Mouse (Mus musculus) heart, adult 2 months (tissue): Measurements from ENCODE around the gene Shc1. TPM values are rescaled to one million over a fixed set of nuclear protein-coding genes. Genes with fewer than 3 reads are reported as not detected.
A peak's percentile ranks its signal among the peaks of the same experiment; 100 is the strongest.

ENCODE experiments used
- DNase-seq, 2 experiments: peaks; one replicate each; pipeline ENCODE4 v3.0.0; 2021
- H3K27ac ChIP-seq: fragments of 200-600 bp; 2 replicates; pipeline ENCODE4 v1.8.1; 2022
- H3K27me3 ChIP-seq: fragments of 200-500 bp; 2 replicates; pipeline ENCODE4 v1.6.1; 2012; ENCODE audit warnings: mild to moderate bottlenecking, low read length, inconsistent platforms, mixed read lengths; ENCODE audit not compliant: control insufficient read depth, insufficient read depth
- H3K36me3 ChIP-seq: fragments of 200-500 bp; 2 replicates; pipeline ENCODE4 v1.6.1; 2012; ENCODE audit warnings: low read length, inconsistent platforms; ENCODE audit not compliant: control insufficient read depth, insufficient read depth
- H3K4me1 ChIP-seq: fragments of 200-500 bp; 2 replicates; pipeline ENCODE4 v1.6.1; 2011; ENCODE audit warnings: low read length; ENCODE audit not compliant: control insufficient read depth, insufficient read depth
- H3K4me3 ChIP-seq: fragments of 200-600 bp; 2 replicates; pipeline ENCODE4 v1.8.1; 2022
- H3K79me2 ChIP-seq: fragments of 200-500 bp; replicated peaks from 2 replicates; pipeline ENCODE4 v1.6.1; 2012; ENCODE audit warnings: mild to moderate bottlenecking, inconsistent platforms, low read length, moderate library complexity, mixed read lengths; ENCODE audit not compliant: control insufficient read depth, insufficient read depth
- H3K9ac ChIP-seq: fragments of 200-500 bp; 2 replicates; pipeline ENCODE4 v1.6.1; 2012; ENCODE audit warnings: low read depth, mild to moderate bottlenecking, control low read depth, inconsistent platforms, low read length, mixed read lengths
- CTCF ChIP-seq: fragments of 200-600 bp; IDR thresholded peaks from 2 replicates; pipeline ENCODE4 v1.8.1; 2022; ENCODE audit warnings: antibody characterized with exemption, mild to moderate bottlenecking, moderate library complexity
- EP300 ChIP-seq: fragments of 200-500 bp; IDR thresholded peaks from 2 replicates; pipeline ENCODE4 v1.6.1; 2011; ENCODE audit warnings: low read depth, low read length, control low read depth; ENCODE audit not compliant: insufficient read depth
- POLR2A ChIP-seq: fragments of 200-500 bp; IDR thresholded peaks from 2 replicates; pipeline ENCODE4 v1.6.1; 2011; ENCODE audit warnings: mild to moderate bottlenecking, low read depth, low read length, control low read depth; ENCODE audit not compliant: insufficient read depth
- WGBS: fragments of 180-500 bp; shearing (Covaris S2); methylation state at CpG from one replicate; pipeline ENCODE4 v1.1.7; 2018; 5-methylcytosine and 5-hydroxymethylcytosine counted together
- intact Hi-C: fragments of 180-260 bp; cut with DNase I; formaldehyde crosslinking; loops from one replicate; pipeline ENCODE4 v1.15.1; 2025
- polyA plus RNA-seq: library from polyadenylated mRNA; depleted of rRNA; stranded (reverse); fragments of >200 nt; gene quantifications from 2 replicates; pipeline ENCODE4 v1.2.3, GENCODE M21; 2012
- total RNA-seq, 2 experiments: library from RNA; stranded (reverse); gene quantifications; 2 replicates each; pipeline ENCODE4 v1.2.3; 2021

The Shc1 gene
- total and polyA plus RNA-seq, 3 experiments = 31.6 to 32.4 (median 32.0) TPM

DNA sequence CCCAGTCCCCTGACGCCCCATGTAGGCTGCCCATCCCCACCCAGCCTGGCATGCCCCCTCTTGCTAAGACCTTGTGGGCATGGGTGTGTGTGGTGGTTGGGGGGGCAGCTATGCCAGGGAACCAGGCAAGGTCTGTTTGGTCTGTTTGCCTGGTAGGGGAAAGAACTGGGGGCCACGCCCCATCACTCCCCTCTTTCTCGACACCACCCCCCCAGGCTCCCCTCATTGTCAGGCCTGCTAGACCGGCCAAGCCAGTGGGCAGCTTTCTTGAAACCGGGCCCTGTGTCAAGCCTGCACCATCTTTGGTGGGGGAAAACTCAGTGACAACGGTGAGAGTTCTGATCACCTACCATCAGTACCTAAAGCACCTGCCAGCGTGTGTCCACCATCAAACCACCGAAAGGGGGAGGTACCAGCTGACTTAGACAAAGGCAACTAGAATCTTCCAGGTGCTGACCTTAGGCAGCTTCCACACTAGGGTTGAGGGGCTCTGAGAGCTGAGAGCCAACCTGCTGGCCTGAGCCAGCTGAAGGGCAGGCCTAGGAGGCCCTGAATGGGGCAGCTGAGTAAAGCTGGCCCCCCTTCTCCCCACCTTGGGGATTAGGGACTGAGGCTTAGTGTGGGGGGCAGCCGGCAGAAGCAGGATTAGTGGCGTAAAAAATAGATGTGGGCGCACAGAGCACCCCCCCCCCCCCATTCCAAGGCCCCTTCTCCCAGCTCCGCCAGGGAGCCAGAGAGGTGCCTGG is 33.7 kb upstream of the Shc1 start:
- 81% methylated on average over 12 of the region's 12 CpGs for WGBS
- intact Hi-C loops = no loop called here
- Histone ChIP-seq H3K79me2 (no peaks in the 10 kb centered on the region; the same call in 1 of the 2 replicates), H3K4me1 (peaks cover 7% of the 10 kb centered on the region), H3K36me3 (no peaks in the 10 kb centered on the region), H3K4me3 (no peak overlapping the region), H3K27ac (no peak overlapping the region), H3K9ac (no peak overlapping the region), H3K27me3 (no peaks in the 10 kb centered on the region)
- no peak for TF ChIP-seq EP300
- TF ChIP-seq CTCF = no peak
- no peak for TF ChIP-seq POLR2A
- no peak for DNase-seq

DNA sequence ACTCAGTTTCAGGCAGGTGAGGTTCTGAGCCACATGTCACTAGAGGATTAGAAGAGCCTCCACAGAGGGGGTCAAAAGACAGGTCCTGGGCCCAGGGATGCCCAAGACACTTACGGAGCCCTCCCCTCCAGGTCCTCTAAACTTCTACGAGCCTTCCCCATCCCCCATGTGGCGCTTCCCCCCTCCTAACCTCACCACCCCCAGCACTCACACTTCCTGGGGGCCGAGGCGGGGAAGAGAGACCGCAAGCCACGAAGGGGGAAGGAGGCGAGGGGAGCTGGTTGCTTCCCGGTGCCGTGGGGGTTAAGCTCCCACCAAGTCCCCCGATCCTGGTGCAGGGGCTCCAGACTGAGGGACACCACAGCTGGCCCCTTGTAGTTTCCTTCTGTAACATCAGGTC is 32.8 kb upstream of the Shc1 start:
- H3K27ac ChIP-seq = no peak overlapping the region
- H3K4me3 ChIP-seq = no peak overlapping the region

DNA sequence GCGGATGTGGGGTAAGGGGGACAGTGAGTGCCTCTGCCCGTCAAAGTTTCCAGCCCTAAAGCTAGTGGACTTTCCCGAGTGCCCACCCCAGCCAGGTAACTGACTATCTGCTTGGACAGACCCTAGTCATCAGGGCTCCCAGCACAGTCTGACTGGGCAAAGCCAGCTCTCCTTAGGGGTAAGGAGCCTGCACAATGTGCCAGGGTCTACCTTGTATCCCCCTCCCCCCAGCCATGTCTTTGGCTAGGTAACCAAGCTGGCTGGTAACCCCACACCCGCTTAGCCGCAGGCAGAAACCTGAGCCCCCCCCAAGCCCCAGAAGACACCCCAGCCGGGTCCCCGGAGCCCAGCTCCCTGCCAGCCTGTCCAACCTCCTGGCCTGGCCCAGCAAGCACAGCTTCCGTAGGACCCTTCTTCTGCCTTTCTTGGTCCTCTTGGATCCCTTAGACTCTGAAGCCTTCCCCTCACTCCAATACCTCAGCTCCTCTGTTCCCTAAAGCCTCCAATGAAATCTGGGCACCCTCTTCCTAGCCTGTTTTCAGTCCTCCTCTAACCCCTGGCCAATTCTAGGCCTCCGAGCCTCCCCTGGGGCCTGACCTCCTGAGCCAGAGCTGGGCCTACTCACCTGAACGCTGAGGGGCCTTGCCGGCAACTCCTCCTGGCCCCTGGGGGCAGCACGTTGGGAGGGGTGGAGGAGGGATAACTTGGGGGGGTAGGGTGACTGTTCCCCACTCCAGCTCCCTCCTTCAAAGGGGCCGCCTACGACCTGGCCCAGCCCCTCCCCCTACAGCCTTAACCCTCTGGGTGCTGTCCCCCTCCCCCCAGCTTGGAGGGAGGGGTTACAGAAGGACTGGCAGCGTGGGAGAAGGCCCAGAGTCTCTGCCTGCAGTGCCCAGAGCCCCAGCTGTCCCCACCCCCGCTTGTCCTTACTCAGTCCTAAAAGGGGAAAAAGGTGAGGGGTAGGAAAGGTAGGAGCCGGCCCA is 31.5 kb upstream of the Shc1 start:
- H3K79me2 ChIP-seq = no peaks in the 10 kb centered on the region; the same call in 1 of the 2 replicates
- no peak for TF ChIP-seq EP300
- no peak for TF ChIP-seq CTCF
- peak overlapping the region; percentile 94; the same call in 1 of the 2 replicates for H3K27ac ChIP-seq
- peak overlapping the region; percentile 2; the same call in 1 of the 2 replicates for H3K9ac ChIP-seq
- intact Hi-C loops = no loop called here
- 73% methylated on average over 17 of the region's 17 CpGs for WGBS
- no peak for DNase-seq
- no peak overlapping the region for H3K4me3 ChIP-seq
- H3K27me3 ChIP-seq = no peaks in the 10 kb centered on the region
- H3K36me3 ChIP-seq = no peaks in the 10 kb centered on the region
- peaks cover 13% of the 10 kb centered on the region for H3K4me1 ChIP-seq

More for the DNA sequence above, 32.8 kb upstream of the Shc1 start:
- DNase-seq = no peak
- TF ChIP-seq EP300 (no peak), POLR2A (no peak), CTCF (no peak)
- peaks cover 10% of the 10 kb centered on the region for H3K4me1 ChIP-seq
- 67% methylated on average over 11 of the region's 11 CpGs for WGBS
- no peaks in the 10 kb centered on the region for H3K27me3 ChIP-seq
- H3K36me3 ChIP-seq = no peaks in the 10 kb centered on the region
- intact Hi-C loops = no loop called here
- H3K9ac ChIP-seq = no peak overlapping the region
- H3K79me2 ChIP-seq = no peaks in the 10 kb centered on the region; the same call in 1 of the 2 replicates

DNA sequence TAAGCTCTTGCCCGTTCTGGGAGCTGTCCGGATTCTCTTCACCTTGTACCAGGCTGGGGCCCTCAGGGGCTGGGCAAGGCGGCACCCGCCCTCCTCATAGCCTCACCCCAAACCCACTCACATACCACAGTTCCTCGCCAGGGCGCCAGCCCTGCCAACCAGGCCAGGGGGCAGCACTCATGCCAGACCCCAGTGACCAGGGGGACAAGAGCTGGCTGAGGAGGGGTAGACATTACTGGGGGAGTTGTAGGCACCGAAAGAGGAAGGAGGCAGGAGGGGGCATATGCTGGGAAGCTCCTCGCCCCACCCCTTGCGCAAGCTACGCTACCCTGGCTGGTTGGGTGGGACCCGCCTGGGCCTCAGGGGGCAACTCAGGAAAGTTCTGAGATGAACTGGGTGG is 30.6 kb upstream of the Shc1 start:
- WGBS = 65% methylated on average over 11 of the region's 11 CpGs
- peak overlapping the region; percentile 29 for H3K9ac ChIP-seq
- H3K36me3 ChIP-seq = no peaks in the 10 kb centered on the region
- H3K27ac ChIP-seq = peak overlapping the region; percentile 94
- H3K4me1 ChIP-seq = peaks cover 13% of the 10 kb centered on the region
- TF ChIP-seq CTCF = no peak
- no peak for TF ChIP-seq POLR2A
- TF ChIP-seq EP300 = no peak
- H3K79me2 ChIP-seq = no peaks in the 10 kb centered on the region; the same call in 1 of the 2 replicates
- H3K4me3 ChIP-seq = no peak overlapping the region
- H3K27me3 ChIP-seq = no peaks in the 10 kb centered on the region
- peak; percentile 55 to 59 for DNase-seq
- intact Hi-C loops = no loop called here

DNA sequence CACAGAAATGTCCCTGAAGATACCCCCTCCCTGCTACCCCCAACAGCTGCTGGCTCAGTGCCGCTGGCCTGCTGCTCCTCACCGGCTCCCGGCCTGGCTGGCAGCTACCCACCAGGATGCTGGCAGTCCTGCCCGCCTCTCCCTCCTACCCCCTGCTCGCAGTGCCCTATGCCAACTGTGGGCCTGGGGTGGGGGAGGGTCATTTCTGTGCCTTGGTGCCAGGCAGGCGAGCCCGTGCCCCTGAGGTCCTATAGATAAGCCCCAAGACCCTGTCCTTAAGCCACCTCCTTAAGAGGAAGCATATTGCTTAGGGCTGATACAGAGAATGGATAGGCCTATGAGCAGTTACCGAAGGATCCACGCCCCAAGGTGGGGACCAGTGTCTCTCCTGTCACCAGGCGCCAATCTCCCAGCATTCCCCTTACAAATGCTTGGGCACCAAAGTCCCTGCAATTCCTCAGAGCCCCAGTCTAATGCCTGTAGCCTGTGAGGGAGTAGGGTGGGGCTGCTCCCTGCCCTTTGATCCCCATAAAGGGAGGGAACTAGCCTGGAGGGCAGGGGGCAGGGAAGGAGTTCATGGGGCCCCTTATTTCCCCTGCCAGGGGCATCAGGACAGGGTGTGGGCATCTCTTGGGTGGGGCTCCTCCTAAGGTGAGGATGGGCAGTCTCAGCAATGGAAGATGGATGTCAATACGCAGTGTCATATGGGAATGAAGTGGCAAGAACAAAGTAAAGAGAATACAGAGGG is 29.9 kb upstream of the Shc1 start:
- intact Hi-C loops = no loop called here
- Histone ChIP-seq H3K4me1 (peaks cover 13% of the 10 kb centered on the region), H3K79me2 (no peaks in the 10 kb centered on the region; the same call in 1 of the 2 replicates), H3K27me3 (no peaks in the 10 kb centered on the region), H3K27ac (peak overlapping the region; percentile 94), H3K36me3 (no peaks in the 10 kb centered on the region), H3K4me3 (no peak overlapping the region), H3K9ac (no peak overlapping the region)
- no peak for TF ChIP-seq EP300
- TF ChIP-seq POLR2A = no peak
- no peak for TF ChIP-seq CTCF
- DNase-seq = peak; percentile 75 to 82
- WGBS = 46% methylated on average over 11 of the region's 11 CpGs
